Mouse (Mus musculus) thymus, adult 2 months (tissue): ENCODE data around the gene Smcr8.

Source experiments
- CTCF ChIP-seq: fragments of 200-500 bp; IDR thresholded peaks from 2 replicates; pipeline ENCODE4 v1.5.1; 2012; ENCODE audit warnings: mild to moderate bottlenecking, control low read depth, low read length, moderate library complexity, borderline replicate concordance; ENCODE audit not compliant: control insufficient read depth, poor library complexity, insufficient read depth; ENCODE audit errors: extremely low read depth
- POLR2A ChIP-seq: fragments of 200-500 bp; IDR thresholded peaks from 2 replicates; pipeline ENCODE4 v1.6.1; 2012; ENCODE audit warnings: mild to moderate bottlenecking, low read length, control low read depth, moderate library complexity; ENCODE audit not compliant: control insufficient read depth, poor library complexity, insufficient read depth; ENCODE audit errors: extremely low read depth

- no peak for TF ChIP-seq CTCF
- TF ChIP-seq POLR2A = no peak
Measured at GRCm38 (mm10) chr11:60770776-60771175, 6.5 kb upstream of the Smcr8 start.
